Mouse (Mus musculus): ENCODE results near the gene Osgin1. TPM values are rescaled to one million over a fixed set of nuclear protein-coding genes. Genes with fewer than 3 reads are reported as not detected.

Gene Osgin1
- polyA plus RNA-seq, 1 experiment from 2014 or later = 11.4 TPM

GRCm38 (mm10) chr8:119430250-119430649 is 3.7 kb upstream of the Osgin1 start:
- peaks cover 6% of the 10 kb centered on the region; the same call in 1 of the 2 replicates for H3K4me1 ChIP-seq (replicated peaks; ENCODE audit: control insufficient read depth, insufficient read depth)
- H3K9me3 ChIP-seq (ENCODE audit: control insufficient read depth, low read length) = no peaks in the 10 kb centered on the region
- no peak overlapping the region for H3K27ac ChIP-seq (replicated peaks)
- no peaks in the 10 kb centered on the region for H3K27me3 ChIP-seq (ENCODE audit: control insufficient read depth, insufficient read depth, low read length)
- no peak overlapping the region for H3K4me2 ChIP-seq (replicated peaks; ENCODE audit: low read depth)
- no peaks in the 10 kb centered on the region for H3K36me3 ChIP-seq (ENCODE audit: control insufficient read depth, insufficient read depth, low read length)
- no peak overlapping the region for H3K9ac ChIP-seq (ENCODE audit: low read length)
- no peak overlapping the region for H3K4me3 ChIP-seq (ENCODE audit: low read depth, low read length)
- WGBS = 64% methylated on average over 8 of the region's 8 CpGs
- TF ChIP-seq CTCF (IDR thresholded peaks at IDR 0.05; ENCODE audit: low read depth) = no peak
- no peak for TF ChIP-seq EP300 (optimal IDR thresholded peaks at IDR 0.05)
- DNase-seq (ENCODE audit: low spot score) (no peak), ATAC-seq (ENCODE audit: low FRiP score, low TSS enrichment) (no peak)

- no peak overlapping the region for H3K4me2 ChIP-seq (replicated peaks; ENCODE audit: low read depth)
- no peak overlapping the region for H3K27ac ChIP-seq (replicated peaks)
- H3K27me3 ChIP-seq (ENCODE audit: control insufficient read depth, insufficient read depth, low read length) = no peaks in the 10 kb centered on the region
- no peak overlapping the region for H3K4me3 ChIP-seq (ENCODE audit: low read depth, low read length)
- no peaks in the 10 kb centered on the region for H3K36me3 ChIP-seq (ENCODE audit: control insufficient read depth, insufficient read depth, low read length)
- WGBS = 79% methylated on average over 7 of the region's 7 CpGs
- H3K4me1 ChIP-seq (replicated peaks; ENCODE audit: control insufficient read depth, insufficient read depth) = peaks cover 6% of the 10 kb centered on the region; the same call in 1 of the 2 replicates
- no peak overlapping the region for H3K9ac ChIP-seq (ENCODE audit: low read length)
- no peak for ATAC-seq (ENCODE audit: low FRiP score, low TSS enrichment)
- DNase-seq (ENCODE audit: low spot score) = no peak
- TF ChIP-seq EP300 (optimal IDR thresholded peaks at IDR 0.05) (no peak), CTCF (IDR thresholded peaks at IDR 0.05; ENCODE audit: low read depth) (no peak)
- H3K9me3 ChIP-seq (ENCODE audit: control insufficient read depth, low read length) = no peaks in the 10 kb centered on the region
These were observed 3.2 kb upstream of the Osgin1 start for GRCm38 (mm10) chr8:119430690-119431089.

GRCm38 (mm10) chr8:119432372-119432771 is 1.6 kb upstream of the Osgin1 start:
- WGBS = 49% methylated on average over 3 of the region's 3 CpGs
- H3K4me1 ChIP-seq (replicated peaks; ENCODE audit: control insufficient read depth, insufficient read depth) = peaks cover 11% of the 10 kb centered on the region; the same call in 1 of the 2 replicates
- DNase-seq (ENCODE audit: low spot score) (no peak), ATAC-seq (ENCODE audit: low FRiP score, low TSS enrichment) (no peak)
- H3K4me3 ChIP-seq (ENCODE audit: low read depth, low read length) = no peak overlapping the region
- no peaks in the 10 kb centered on the region for H3K9me3 ChIP-seq (ENCODE audit: control insufficient read depth, low read length)
- H3K36me3 ChIP-seq (ENCODE audit: control insufficient read depth, insufficient read depth, low read length) = no peaks in the 10 kb centered on the region
- TF ChIP-seq CTCF (IDR thresholded peaks at IDR 0.05; ENCODE audit: low read depth) (no peak), EP300 (optimal IDR thresholded peaks at IDR 0.05) (no peak)
- no peak overlapping the region for H3K27ac ChIP-seq (replicated peaks)
- H3K4me2 ChIP-seq (replicated peaks; ENCODE audit: low read depth) = no peak overlapping the region
- no peaks in the 10 kb centered on the region for H3K27me3 ChIP-seq (ENCODE audit: control insufficient read depth, insufficient read depth, low read length)
- H3K9ac ChIP-seq (ENCODE audit: low read length) = no peak overlapping the region

GRCm38 (mm10) chr8:119434569-119434968 is 645 bp downstream of the Osgin1 start:
- Histone ChIP-seq H3K9ac (ENCODE audit: low read length) (no peak overlapping the region), H3K4me2 (replicated peaks; ENCODE audit: low read depth) (no peak overlapping the region), H3K9me3 (ENCODE audit: control insufficient read depth, low read length) (no peaks in the 10 kb centered on the region), H3K4me3 (ENCODE audit: low read depth, low read length) (no peak overlapping the region), H3K27me3 (ENCODE audit: control insufficient read depth, insufficient read depth, low read length) (no peaks in the 10 kb centered on the region), H3K4me1 (replicated peaks; ENCODE audit: control insufficient read depth, insufficient read depth) (peaks cover 5% of the 10 kb centered on the region; the same call in 1 of the 2 replicates), H3K36me3 (ENCODE audit: control insufficient read depth, insufficient read depth, low read length) (no peaks in the 10 kb centered on the region), H3K27ac (replicated peaks) (no peak overlapping the region)
- no peak for TF ChIP-seq EP300 (optimal IDR thresholded peaks at IDR 0.05)
- no peak for TF ChIP-seq CTCF (IDR thresholded peaks at IDR 0.05; ENCODE audit: low read depth)
- no peak for ATAC-seq (ENCODE audit: low FRiP score, low TSS enrichment)
- WGBS = 64% methylated on average over 6 of the region's 6 CpGs
- DNase-seq (ENCODE audit: low spot score) = no peak

- H3K4me3 ChIP-seq (ENCODE audit: low read depth, low read length) = no peak overlapping the region
- H3K27me3 ChIP-seq (ENCODE audit: control insufficient read depth, insufficient read depth, low read length) = no peaks in the 10 kb centered on the region
- DNase-seq (ENCODE audit: low spot score) (no peak), ATAC-seq (ENCODE audit: low FRiP score, low TSS enrichment) (no peak)
- TF ChIP-seq EP300 (optimal IDR thresholded peaks at IDR 0.05) (no peak), CTCF (IDR thresholded peaks at IDR 0.05; ENCODE audit: low read depth) (no peak)
- H3K4me2 ChIP-seq (replicated peaks; ENCODE audit: low read depth) = no peak overlapping the region
- no peak overlapping the region for H3K27ac ChIP-seq (replicated peaks)
- no peaks in the 10 kb centered on the region for H3K36me3 ChIP-seq (ENCODE audit: control insufficient read depth, insufficient read depth, low read length)
- H3K9ac ChIP-seq (ENCODE audit: low read length) = no peak overlapping the region
- H3K4me1 ChIP-seq (replicated peaks; ENCODE audit: control insufficient read depth, insufficient read depth) = peaks cover 5% of the 10 kb centered on the region; the same call in 1 of the 2 replicates
- WGBS = 90% methylated on average over 7 of the region's 7 CpGs
- no peaks in the 10 kb centered on the region for H3K9me3 ChIP-seq (ENCODE audit: control insufficient read depth, low read length)
These were observed 1.6 kb downstream of the Osgin1 start for GRCm38 (mm10) chr8:119435527-119435926.

- no peak for DNase-seq (ENCODE audit: low spot score)
- 75% methylated on average over 10 of the region's 10 CpGs for WGBS
- Histone ChIP-seq H3K27me3 (ENCODE audit: control insufficient read depth, insufficient read depth, low read length) (no peaks in the 10 kb centered on the region), H3K4me3 (ENCODE audit: low read depth, low read length) (no peak overlapping the region), H3K4me1 (replicated peaks; ENCODE audit: control insufficient read depth, insufficient read depth) (peaks cover 9% of the 10 kb centered on the region; the same call in 1 of the 2 replicates), H3K36me3 (ENCODE audit: control insufficient read depth, insufficient read depth, low read length) (no peaks in the 10 kb centered on the region), H3K4me2 (replicated peaks; ENCODE audit: low read depth) (no peak overlapping the region), H3K9me3 (ENCODE audit: control insufficient read depth, low read length) (no peaks in the 10 kb centered on the region), H3K9ac (ENCODE audit: low read length) (no peak overlapping the region), H3K27ac (replicated peaks) (peak overlapping the region; percentile 45)
- TF ChIP-seq CTCF (IDR thresholded peaks at IDR 0.05; ENCODE audit: low read depth) = no peak
- ATAC-seq (ENCODE audit: low FRiP score, low TSS enrichment) = no peak
These were observed 2.4 kb downstream of the Osgin1 start for GRCm38 (mm10) chr8:119436331-119436730.
